Mouse (Mus musculus) CH12.LX (cell line): ENCODE measurements around the gene Dusp23. TPM values are rescaled to one million over a fixed set of nuclear protein-coding genes. Genes with fewer than 3 reads are reported as not detected.

ENCODE experiments used
- DNase-seq: peaks from one replicate; pipeline ENCODE4 v3.0.0-alpha.2; 2013; ENCODE audit errors: extremely low read depth
- H3K27ac ChIP-seq: 2 replicates; pipeline ENCODE4 v1.5.1; 2012; ENCODE audit warnings: low read depth, mild to moderate bottlenecking, control low read depth, moderate library complexity; ENCODE audit not compliant: insufficient read depth
- H3K27me3 ChIP-seq: replicated peaks from 2 replicates; pipeline ENCODE3; 2012; ENCODE audit warnings: inconsistent platforms
- H3K36me3 ChIP-seq, 2 experiments: replicated peaks in 1 of 2; 2 replicates each; pipeline versions ENCODE3 to v1.6.1; 2012; ENCODE audit warnings: inconsistent platforms in 1 of 2, low read length in 1 of 2, mild to moderate bottlenecking in 1 of 2, mixed read lengths in 1 of 2, moderate library complexity in 1 of 2; ENCODE audit not compliant: control insufficient read depth in 1 of 2, insufficient read depth in 1 of 2
- H3K4me1 ChIP-seq, 2 experiments: 2 replicates each; pipeline ENCODE4 v1.6.1; 2012; ENCODE audit warnings: inconsistent platforms in 1 of 2, moderate library complexity in 1 of 2; ENCODE audit not compliant: insufficient read depth in 2 of 2, control insufficient read depth in 1 of 2
- H3K4me2 ChIP-seq: 2 replicates; pipeline ENCODE4 v1.6.1; 2012; ENCODE audit warnings: low read depth, mild to moderate bottlenecking, control low read depth; ENCODE audit not compliant: poor library complexity, insufficient read depth, severe bottlenecking
- H3K4me3 ChIP-seq, 3 experiments: fragments of 150-350 bp in 1 of 3; sonication (generic) in 1 of 3; replicated peaks in 1 of 3; 2 replicates each; pipeline versions ENCODE3 to v1.5.1; 2011 to 2012; ENCODE audit warnings: low read depth in 2 of 3, low read length in 2 of 3, mild to moderate bottlenecking in 2 of 3, moderate library complexity in 2 of 3, control low read depth in 1 of 3, improper control_type of control experiment in 1 of 3, inconsistent platforms in 1 of 3, mixed read lengths in 1 of 3; ENCODE audit not compliant: poor library complexity in 1 of 3
- H3K79me2 ChIP-seq: replicated peaks from 2 replicates; pipeline ENCODE4 v1.6.1; 2012; ENCODE audit warnings: mild to moderate bottlenecking, moderate library complexity; ENCODE audit not compliant: control insufficient read depth, poor library complexity, insufficient read depth, severe bottlenecking; ENCODE audit errors: extremely low read depth
- H3K9ac ChIP-seq: 2 replicates; pipeline ENCODE4 v1.6.1; 2012; ENCODE audit warnings: low read depth, mild to moderate bottlenecking, control low read depth, moderate library complexity; ENCODE audit not compliant: insufficient read depth
- H3K9me3 ChIP-seq: replicated peaks from 2 replicates; pipeline ENCODE3; 2012; ENCODE audit warnings: low read length, inconsistent platforms, mixed read lengths
- CTCF ChIP-seq, 2 experiments: IDR thresholded peaks in 1 of 2; conservative IDR thresholded peaks in 1 of 2; 2 replicates each; pipeline ENCODE4 v1.5.1; 2011 to 2012; ENCODE audit warnings: low read depth in 2 of 2, low read length in 2 of 2, improper control_type of control experiment in 1 of 2, inconsistent platforms in 1 of 2, mild to moderate bottlenecking in 1 of 2, moderate library complexity in 1 of 2
- ETS1 ChIP-seq: conservative IDR thresholded peaks from 2 replicates; pipeline ENCODE4 v1.6.1; 2012; ENCODE audit warnings: low read depth, mild to moderate bottlenecking, inconsistent platforms, low read length, improper control_type of control experiment, moderate library complexity
- MAX ChIP-seq: IDR thresholded peaks from 2 replicates; pipeline ENCODE4 v1.6.1; 2011; ENCODE audit warnings: low read length, improper control_type of control experiment
- MAZ ChIP-seq: IDR thresholded peaks from 2 replicates; pipeline ENCODE4 v1.6.1; 2012; ENCODE audit warnings: low read depth, mild to moderate bottlenecking, inconsistent platforms, low read length, improper control_type of control experiment, moderate library complexity
- PAX5 ChIP-seq: IDR thresholded peaks from 2 replicates; pipeline ENCODE4 v1.6.1; 2012; ENCODE audit warnings: low read length, inconsistent platforms, mixed read lengths
- POLR2A ChIP-seq: IDR thresholded peaks from 2 replicates; pipeline ENCODE4 v1.6.1; 2011; ENCODE audit warnings: low read depth, mild to moderate bottlenecking, improper control_type of control experiment, low read length
- RAD21 ChIP-seq: IDR thresholded peaks from 2 replicates; pipeline ENCODE4 v1.6.1; 2011; ENCODE audit warnings: low read depth, mild to moderate bottlenecking, low read length, improper control_type of control experiment, moderate library complexity
- RCOR1 ChIP-seq: conservative IDR thresholded peaks from 2 replicates; pipeline ENCODE4 v1.6.1; 2012; ENCODE audit warnings: low read depth, mild to moderate bottlenecking, inconsistent platforms, low read length, improper control_type of control experiment
- SIN3A ChIP-seq: IDR thresholded peaks from 2 replicates; pipeline ENCODE4 v1.6.1; 2012; ENCODE audit warnings: low read length, improper control_type of control experiment, inconsistent platforms
- SMC3 ChIP-seq: IDR thresholded peaks from 2 replicates; pipeline ENCODE4 v1.6.1; 2011; ENCODE audit warnings: low read depth, low read length, improper control_type of control experiment
- TCF12 ChIP-seq: IDR thresholded peaks from 2 replicates; pipeline ENCODE4 v1.6.1; 2014; ENCODE audit warnings: low read depth, mild to moderate bottlenecking, inconsistent platforms, low read length, improper control_type of control experiment
- USF1 ChIP-seq: IDR thresholded peaks from 2 replicates; pipeline ENCODE4 v1.6.1; 2014; ENCODE audit warnings: low read depth, mild to moderate bottlenecking, inconsistent platforms, low read length, improper control_type of control experiment
- USF2 ChIP-seq: conservative IDR thresholded peaks from 2 replicates; pipeline ENCODE4 v1.6.1; 2011; ENCODE audit warnings: low read depth, low read length, improper control_type of control experiment
- ZC3H11A ChIP-seq: IDR thresholded peaks from 2 replicates; pipeline ENCODE4 v1.6.1; 2012; ENCODE audit warnings: low read depth, mild to moderate bottlenecking, inconsistent platforms, low read length, improper control_type of control experiment
- ZKSCAN1 ChIP-seq: IDR thresholded peaks from 2 replicates; pipeline ENCODE4 v1.6.1; 2012; ENCODE audit warnings: low read depth, inconsistent platforms, low read length, improper control_type of control experiment, borderline replicate concordance
- ZNF384 ChIP-seq: IDR thresholded peaks from 2 replicates; pipeline ENCODE4 v1.6.1; 2012; ENCODE audit warnings: low read depth, low read length, improper control_type of control experiment, inconsistent platforms
- dilution Hi-C: fragments of 300-500 bp; cut with MboI; formaldehyde crosslinking; loops from 2 replicates; pipeline ENCODE4 v1.14.3; 2020; ENCODE audit warnings: low sequenced_read_pairs; ENCODE audit not compliant: extremely low pct_unique_long_range_greater_than_20kb, extremely low pct_ligation_motif_present
- in situ Hi-C: fragments of 300-500 bp; cut with MboI; formaldehyde crosslinking; loops from 3 replicates; pipeline ENCODE4 v1.14.3; 2019; ENCODE audit warnings: low sequenced_read_pairs, low pct_ligation_motif_present, low pct_unique_long_range_greater_than_20kb, mixed read lengths
- polyA plus RNA-seq: library from polyadenylated mRNA; unstranded; fragments of >175 nt; gene quantifications from 2 replicates; pipeline ENCODE4 v1.2.1, GENCODE M21; 2012; ENCODE audit warnings: low read depth; ENCODE audit not compliant: insufficient read length
- total RNA-seq, 2 experiments: library from RNA; depleted of rRNA; stranded (reverse); fragments of 300-350 nt in 1 of 2; fragments of >200 nt in 1 of 2; gene quantifications; 2 replicates each; pipeline ENCODE4 v1.2.3; 2012 to 2014

Gene Dusp23
- total and polyA plus RNA-seq, 3 experiments = 0.30 to 1.7 (median 0.85) TPM

DNA sequence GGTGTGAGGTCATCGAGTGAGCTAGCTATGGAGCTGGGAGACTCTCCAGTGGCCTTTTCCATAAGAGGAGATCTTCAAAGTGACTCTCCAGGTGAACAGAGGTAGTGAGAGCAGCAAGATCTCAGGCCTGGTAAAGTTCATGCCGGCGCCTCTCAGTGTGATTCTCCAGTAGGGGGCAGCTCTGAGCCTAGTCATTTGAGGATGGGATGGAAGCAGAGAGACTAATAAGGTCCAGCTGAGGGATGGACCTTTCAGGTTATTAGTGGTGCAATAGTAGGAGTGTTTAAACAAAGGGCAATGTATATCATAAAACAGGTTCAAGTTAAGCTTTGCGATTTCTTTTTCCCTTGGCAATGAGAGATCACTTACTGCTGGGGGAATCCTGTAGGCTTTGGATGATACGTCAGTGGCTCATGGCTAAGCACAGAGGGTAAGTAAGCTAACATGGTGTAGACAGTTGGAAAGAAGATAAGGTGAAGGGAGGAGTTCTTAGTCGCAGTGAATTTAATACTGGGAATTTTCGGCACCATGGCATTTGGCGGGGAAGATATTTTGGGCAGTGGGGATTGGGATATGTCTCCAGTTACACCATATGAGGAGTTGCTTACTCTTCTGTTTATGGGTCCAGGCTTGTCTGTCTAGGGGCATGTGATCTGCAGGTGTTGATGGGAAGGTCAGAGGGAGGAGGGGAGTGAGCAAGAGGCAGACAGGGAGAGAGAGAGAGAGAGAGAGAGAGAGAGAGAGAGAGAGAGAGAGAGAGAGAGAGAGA, 17.9 kb upstream of the Dusp23 start:
- DNase-seq = peak; percentile 61
- dilution Hi-C loops = no loop called here
- H3K4me2 ChIP-seq = no peak overlapping the region
- H3K4me3 ChIP-seq = no peak overlapping the region
- no peaks in the 10 kb centered on the region for H3K9me3 ChIP-seq
- H3K79me2 ChIP-seq = no peaks in the 10 kb centered on the region
- no peaks in the 10 kb centered on the region for H3K4me1 ChIP-seq
- in situ Hi-C loops = no loop called here
- H3K27me3 ChIP-seq = no peaks in the 10 kb centered on the region
- no peaks in the 10 kb centered on the region for H3K36me3 ChIP-seq
- TF ChIP-seq SMC3 = peak; percentile 71
- peak; percentile 42 to 73 for TF ChIP-seq CTCF (conservative IDR thresholded peaks at IDR 0.05 in 1 of 2, IDR thresholded peaks at IDR 0.05 in 1 of 2; ENCODE audit: low read depth in 2 of 2, low read length in 2 of 2)
- no peak for TF ChIP-seq POLR2A
- peak; percentile 63 for TF ChIP-seq RAD21
- H3K9ac ChIP-seq = no peak overlapping the region
- H3K27ac ChIP-seq = no peak overlapping the region

- H3K4me2 ChIP-seq = no peak overlapping the region
- H3K36me3 ChIP-seq = no peaks in the 10 kb centered on the region
- in situ Hi-C loops = loop anchor here (25.0 kb wide), 1 partner anchor 738 kb away; no protein-coding TSS in a partner anchor
- no peaks in the 10 kb centered on the region for H3K4me1 ChIP-seq
- DNase-seq = no peak
- TF ChIP-seq USF1 (no peak), ZNF384 (no peak), MAX (no peak), TCF12 (no peak), RCOR1 (no peak)
- no peak overlapping the region for H3K9ac ChIP-seq
- H3K9me3 ChIP-seq = no peaks in the 10 kb centered on the region
- dilution Hi-C loops = no loop called here
- no peaks in the 10 kb centered on the region for H3K27me3 ChIP-seq
- no peak overlapping the region for H3K27ac ChIP-seq
- no peaks in the 10 kb centered on the region for H3K79me2 ChIP-seq
- H3K4me3 ChIP-seq = no peak overlapping the region
These were observed 16.6 kb upstream of the Dusp23 start for GRCm38 (mm10) chr1:172649396-172649795.

DNA sequence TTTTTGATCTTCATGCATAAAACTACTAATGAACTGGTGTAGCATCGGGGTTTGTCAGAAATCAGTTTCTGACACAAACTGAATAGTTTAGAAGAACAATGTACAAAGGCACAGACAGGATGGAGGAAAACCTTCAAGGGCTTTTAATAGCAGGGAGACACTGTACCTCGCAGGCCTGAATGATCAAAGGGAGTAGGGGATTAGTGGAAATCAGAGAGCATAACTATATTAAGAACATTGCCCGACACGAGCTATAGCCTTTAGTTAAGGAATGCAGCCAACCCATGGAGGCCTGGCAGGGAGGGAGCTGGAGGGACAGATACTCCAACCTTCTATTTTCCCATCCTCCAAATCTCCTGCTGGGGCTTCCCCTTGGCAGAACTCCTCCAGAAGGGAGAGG, 14.5 kb upstream of the Dusp23 start:
- Histone ChIP-seq H3K27me3 (no peaks in the 10 kb centered on the region), H3K9ac (no peak overlapping the region), H3K36me3 (no peaks in the 10 kb centered on the region), H3K4me1 (0 out of 4 replicates have a peak, but pooled peaks cover 0 to 2% of the 10 kb centered on the region in 2 experiments), H3K79me2 (no peaks in the 10 kb centered on the region), H3K4me2 (no peak overlapping the region), H3K9me3 (no peaks in the 10 kb centered on the region), H3K27ac (no peak overlapping the region), H3K4me3 (no peak overlapping the region)
- dilution Hi-C loops = no loop called here
- no peak for DNase-seq
- in situ Hi-C loops = loop anchor here (25.0 kb wide), 1 partner anchor 740 kb away; no protein-coding TSS in a partner anchor
- TF ChIP-seq ZC3H11A = no peak
- no peak for TF ChIP-seq PAX5
- TF ChIP-seq USF2 = no peak
- TF ChIP-seq MAX = no peak
- no peak for TF ChIP-seq SIN3A
- no peak for TF ChIP-seq USF1
- TF ChIP-seq POLR2A = no peak
- TF ChIP-seq CTCF (conservative IDR thresholded peaks at IDR 0.05 in 1 of 2, IDR thresholded peaks at IDR 0.05 in 1 of 2; ENCODE audit: low read depth in 2 of 2, low read length in 2 of 2) = no peak
- no peak for TF ChIP-seq MAZ
- no peak for TF ChIP-seq ZKSCAN1
- no peak for TF ChIP-seq TCF12
- TF ChIP-seq ETS1 = no peak
